Mouse (Mus musculus): ENCODE results near the gene Ptpre. TPM values are rescaled to one million over a fixed set of nuclear protein-coding genes. Genes with fewer than 3 reads are reported as not detected.

Ptpre gene
- total RNA-seq, 2 experiments from 2014 or later = 1.6 TPM

DNA sequence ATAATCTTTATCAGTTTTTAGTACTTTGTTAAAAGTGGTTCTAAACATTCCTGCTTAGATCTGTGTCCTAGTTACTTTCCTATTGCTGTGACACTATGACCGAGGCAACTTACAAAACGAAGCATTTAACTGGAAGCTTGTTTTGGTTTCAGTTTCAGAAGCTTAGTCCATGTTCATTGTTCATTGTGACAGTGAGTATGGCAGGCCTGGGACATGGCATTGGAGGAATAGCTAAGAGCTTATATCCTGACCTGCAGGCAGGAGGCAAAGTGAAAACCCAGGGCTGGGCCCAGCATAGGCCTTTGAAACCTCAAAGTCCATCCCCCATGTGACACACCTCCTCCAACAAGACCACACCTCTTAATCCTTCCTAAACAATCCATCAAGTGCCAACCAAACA lies 8.2 kb upstream of the Ptpre start:
- intact Hi-C loops (cut with DNase I) = no loop called here
- no peak for DNase-seq

DNA sequence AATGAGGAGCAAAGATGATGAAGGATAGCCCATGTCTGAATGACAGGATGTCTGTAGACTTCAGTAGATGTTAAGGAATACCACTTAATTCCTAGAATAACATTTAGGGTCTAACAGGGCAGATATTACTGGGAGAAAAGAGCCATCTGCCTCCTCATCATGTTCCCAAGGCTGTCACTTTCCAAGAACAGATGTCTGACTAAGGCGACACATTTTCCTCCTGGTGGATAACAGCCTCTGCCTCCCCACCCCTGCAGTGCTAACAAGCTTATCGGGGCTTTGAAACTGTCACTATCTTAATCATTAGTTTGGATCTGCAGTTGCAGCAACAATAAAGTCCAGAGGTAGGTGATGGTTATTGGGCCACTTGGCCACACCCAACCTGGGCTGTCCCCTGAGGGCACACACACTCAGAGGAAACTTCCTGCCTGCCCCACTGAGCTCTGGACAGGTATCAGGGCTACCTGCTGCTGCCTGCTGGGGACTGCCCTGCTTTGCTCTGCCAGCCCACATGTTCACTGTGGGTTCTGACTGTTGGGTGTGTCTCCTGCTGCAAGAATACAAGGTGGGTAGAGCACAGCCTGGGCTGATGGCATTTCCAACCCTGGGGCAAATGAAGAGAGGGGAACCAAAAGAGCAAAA lies 2.6 kb upstream of the Ptpre start:
- intact Hi-C loops (cut with DNase I) = loop anchor here (10.0 kb wide), 1 partner anchor 190 kb away; no protein-coding TSS in a partner anchor
- DNase-seq = no peak

DNA sequence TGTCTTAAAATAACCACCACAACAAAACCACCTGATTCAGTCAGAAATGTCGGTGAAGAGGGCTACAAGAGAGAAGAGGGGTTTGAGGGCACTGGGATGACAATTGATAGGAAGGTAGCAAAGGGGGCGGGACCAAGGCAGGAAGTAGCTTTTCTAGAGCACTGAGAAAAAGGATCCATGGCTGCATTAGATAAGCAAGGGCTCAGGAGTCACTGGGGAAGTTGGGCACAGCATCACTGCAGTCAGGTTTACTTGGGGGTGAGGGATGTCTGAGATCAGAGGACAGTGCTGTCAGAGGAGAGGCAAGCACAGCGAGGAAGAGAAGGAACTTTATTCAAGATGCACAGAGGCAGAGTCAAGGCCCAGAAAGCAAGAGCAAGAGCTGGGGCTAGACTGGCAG lies 1.4 kb upstream of the Ptpre start:
- intact Hi-C loops (cut with DNase I) = loop anchor here (2.0 to 10.0 kb wide), 3 partner anchors 81 to 189 kb away; no protein-coding TSS in a partner anchor
- no peak for DNase-seq

DNA sequence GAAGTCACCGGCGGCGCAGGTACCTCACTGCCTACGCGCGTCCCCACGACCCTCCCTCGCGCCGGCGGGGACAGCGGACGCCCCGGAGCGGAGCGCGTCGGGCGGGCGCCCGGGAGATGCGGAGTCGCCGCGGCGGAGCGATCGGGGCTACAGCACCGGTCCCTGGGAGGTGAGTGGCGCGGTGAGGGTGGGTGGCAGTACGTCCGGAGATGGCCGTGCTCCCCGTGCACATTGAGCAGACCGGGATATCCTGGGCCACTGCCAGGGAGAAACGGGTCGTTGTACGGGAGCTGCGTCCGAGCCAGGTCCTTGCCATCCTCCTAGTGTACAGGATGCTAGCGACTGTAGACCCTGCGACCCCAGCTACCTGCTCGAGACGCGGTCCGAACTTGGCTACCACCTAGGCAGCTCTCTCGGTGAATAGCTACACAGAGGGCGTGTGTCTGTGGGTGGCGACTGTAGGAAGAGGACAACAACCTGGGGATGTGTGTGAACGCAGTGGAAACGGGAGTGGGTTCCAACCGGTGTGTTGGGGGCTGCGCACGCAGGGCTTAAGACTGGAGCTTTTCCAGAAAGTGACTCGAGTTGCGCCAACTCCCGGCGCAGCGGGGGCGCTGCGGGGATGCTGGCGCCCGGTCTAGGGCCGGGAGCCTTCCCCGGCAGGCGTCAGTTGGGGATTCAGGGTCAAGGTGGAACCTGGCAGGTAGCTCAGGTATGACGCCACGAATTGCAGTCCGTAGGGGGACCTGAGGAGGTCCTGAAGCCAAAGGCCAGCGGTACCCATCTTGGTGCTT lies 864 bp downstream of the Ptpre start:
- intact Hi-C loops (cut with DNase I) = loop anchor here (2.0 to 10.0 kb wide), 3 partner anchors 79 to 187 kb away; no protein-coding TSS in a partner anchor
- peak in 1 of 2 experiments; percentile 9 for DNase-seq

DNA sequence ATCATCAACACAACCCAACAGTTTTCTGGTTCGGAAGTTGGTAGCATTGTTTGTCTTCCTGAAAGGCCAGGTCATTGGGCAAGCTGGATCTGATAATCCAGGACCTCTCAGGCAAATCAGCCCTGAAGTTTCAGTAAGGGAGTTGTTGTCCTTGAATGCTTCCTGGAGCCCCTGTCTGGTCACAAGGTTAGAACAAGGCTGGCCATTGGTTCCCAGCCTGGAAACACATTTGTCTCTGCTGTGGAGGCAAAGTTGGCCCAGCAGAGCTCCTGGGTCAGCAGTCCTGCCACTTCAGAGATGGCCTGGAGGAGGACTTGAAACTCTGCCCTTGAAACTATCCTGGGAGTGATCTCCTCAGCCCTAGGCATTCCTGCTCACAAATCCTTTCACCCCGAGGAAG lies 2.1 kb downstream of the Ptpre start:
- DNase-seq = no peak
- intact Hi-C loops (cut with DNase I) = loop anchor here (10.0 kb wide), 1 partner anchor 185 kb away; no protein-coding TSS in a partner anchor

DNA sequence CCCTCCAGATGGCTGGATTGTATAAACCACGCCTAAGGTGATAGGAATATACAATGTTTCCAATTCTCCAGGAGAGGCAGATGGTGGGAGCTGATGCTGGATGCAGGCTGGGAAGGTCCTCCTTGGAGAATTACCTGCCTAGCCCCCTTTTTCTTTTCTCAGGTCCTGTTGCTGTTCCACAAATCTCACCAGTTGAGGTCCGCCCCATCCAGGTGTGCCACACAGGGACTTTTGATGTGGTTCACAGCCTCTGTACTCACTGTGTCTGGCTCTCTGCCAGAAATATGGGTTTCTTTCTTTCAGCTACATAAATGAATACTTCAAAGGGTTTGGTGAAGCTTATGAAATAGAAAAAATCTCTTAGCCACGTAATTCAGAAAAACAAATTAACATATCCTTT lies 5.0 kb downstream of the Ptpre start:
- intact Hi-C loops (cut with DNase I) = no loop called here
- DNase-seq = no peak

DNA sequence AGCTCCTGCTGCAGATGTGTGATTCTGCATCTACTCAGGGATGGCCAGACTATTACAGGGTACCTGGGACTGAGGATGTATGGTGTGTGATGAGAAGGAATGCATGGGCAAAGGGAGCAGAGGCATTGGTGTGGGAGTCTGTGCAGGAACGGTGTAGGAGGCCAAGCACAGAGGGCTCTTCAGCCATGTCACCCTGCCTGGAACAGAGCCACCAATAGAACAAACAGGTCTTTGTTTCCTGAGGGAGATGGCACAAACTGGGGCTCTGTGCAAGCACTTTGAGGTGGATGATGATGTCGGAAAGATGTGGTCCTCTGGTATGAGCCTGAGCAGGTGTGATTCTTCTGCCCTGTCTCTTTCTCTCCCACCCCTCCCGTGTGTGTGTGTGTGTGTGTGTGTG lies 5.8 kb downstream of the Ptpre start:
- DNase-seq = no peak
- intact Hi-C loops (cut with DNase I) = no loop called here

DNA sequence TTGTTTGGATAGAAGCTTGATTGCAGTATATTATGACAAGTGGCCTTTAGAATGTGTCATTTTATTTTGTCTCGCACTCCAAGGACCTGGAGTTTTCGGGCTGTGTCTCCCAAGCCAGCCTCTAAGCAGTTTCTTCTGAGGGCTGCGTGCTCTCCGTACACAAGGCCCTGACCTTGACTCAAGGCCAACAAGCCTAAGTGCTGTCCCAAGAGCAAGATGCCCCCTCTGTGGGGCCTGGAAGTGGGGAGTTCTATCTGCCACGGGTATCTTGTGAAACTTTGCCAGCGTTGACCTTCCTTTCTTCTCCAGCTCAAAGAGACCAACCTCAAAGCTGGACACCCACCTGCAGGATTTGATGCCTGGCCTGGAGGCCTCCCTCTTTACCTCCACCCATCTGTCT lies 7.0 kb downstream of the Ptpre start:
- intact Hi-C loops (cut with DNase I) = no loop called here
- DNase-seq = no peak

DNA sequence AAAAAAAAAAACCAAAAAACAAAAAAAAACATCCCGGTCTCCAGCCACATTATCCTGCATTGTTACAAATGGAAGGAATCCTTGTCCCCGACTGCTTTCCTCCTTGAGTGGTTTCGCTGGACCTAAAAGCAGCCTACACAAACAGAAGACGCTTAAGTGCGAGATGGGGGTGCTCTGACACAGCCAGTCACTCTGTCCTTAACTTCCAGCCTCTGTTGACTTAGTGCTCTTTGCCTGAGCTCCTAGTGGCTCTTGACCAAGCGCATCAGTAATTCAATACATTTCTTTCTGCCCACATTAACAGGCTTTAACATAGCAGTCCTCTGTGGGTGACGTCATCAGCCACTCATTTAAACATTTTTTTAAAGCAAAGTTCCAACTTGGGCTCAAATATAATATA lies 8.7 kb downstream of the Ptpre start:
- DNase-seq = no peak
- intact Hi-C loops (cut with DNase I) = no loop called here

DNA sequence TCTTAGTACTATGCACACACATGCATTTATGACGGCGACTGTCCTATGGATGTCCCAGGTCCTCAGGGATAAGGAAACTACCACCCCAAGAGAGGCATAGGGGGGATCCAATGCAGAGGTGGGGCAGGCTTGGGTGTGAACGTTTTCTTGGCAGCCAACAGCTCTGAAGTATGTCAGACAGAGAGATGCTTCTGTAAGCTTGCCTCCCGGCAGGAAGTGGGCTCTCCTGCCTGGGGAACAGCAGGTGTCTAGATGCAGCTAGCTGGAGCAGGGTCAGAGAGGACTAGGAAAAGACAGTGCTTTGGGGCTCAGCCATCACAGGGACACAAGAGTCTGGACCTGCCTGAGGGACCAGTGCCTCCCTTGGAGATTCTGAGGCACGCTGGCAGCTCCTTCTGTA lies 9.2 kb downstream of the Ptpre start:
- no peak for DNase-seq
- intact Hi-C loops (cut with DNase I) = no loop called here

DNA sequence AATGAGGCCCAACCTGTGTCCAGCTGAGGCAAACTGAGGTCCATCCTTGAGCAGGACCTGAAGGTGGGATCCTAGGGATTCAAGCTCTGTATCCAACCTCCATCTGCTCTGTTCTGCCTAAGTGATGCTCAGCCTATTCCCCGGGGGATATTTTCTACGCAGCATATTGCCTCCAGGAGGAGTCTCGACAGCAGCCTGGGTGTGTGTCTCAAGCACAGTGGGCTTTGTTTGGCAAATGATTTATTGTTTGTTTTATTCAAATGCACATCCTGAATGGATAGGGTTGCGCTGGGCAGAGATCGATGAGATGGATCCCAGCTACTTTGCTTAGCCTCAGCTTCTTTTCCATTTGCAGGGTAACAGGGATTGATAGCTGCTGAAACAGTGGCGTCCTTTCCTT lies 11.2 kb downstream of the Ptpre start:
- no peak for DNase-seq
- intact Hi-C loops (cut with DNase I) = no loop called here

DNA sequence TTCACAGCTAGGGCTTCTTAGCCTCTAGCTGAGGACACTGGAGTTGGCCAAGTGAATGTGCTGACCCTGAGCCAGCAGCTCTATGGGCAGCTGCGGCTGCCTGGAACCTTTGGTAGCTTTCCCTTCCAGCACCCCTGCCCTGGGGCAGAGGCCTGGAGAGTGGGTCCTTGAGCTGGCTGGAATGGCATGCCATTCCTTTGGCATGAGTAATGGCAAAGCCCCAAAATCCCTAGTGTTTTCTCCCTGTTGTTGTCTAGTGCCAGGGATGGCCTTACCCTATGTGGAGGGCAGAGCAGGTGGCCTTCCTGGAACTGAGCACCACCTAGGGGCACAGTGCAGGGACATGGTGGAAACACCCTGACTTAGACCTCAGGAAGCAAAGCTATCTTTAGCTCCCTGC lies 14.3 kb downstream of the Ptpre start:
- DNase-seq = peak; percentile 18 to 25
- intact Hi-C loops (cut with DNase I) = no loop called here

DNA sequence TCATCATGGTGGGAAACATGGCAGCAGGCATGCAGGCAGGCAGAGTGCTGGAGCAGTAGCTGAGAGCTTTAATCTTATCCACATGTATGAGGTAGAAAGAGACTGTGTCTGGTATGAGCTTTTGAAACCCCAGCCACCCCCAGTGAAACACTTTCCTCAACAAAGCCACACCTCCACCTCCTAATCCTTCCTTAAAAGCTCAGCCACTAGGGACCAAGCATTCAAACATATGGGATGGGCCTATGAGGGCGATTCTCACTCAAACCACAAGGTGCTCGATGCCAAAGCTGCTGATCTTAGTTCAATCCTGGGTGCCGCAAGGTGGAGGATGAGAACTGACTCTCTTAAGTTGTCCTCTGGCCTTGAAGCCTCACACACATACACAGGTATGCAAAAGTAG lies 16.3 kb downstream of the Ptpre start:
- DNase-seq = no peak
- intact Hi-C loops (cut with DNase I) = no loop called here

DNA sequence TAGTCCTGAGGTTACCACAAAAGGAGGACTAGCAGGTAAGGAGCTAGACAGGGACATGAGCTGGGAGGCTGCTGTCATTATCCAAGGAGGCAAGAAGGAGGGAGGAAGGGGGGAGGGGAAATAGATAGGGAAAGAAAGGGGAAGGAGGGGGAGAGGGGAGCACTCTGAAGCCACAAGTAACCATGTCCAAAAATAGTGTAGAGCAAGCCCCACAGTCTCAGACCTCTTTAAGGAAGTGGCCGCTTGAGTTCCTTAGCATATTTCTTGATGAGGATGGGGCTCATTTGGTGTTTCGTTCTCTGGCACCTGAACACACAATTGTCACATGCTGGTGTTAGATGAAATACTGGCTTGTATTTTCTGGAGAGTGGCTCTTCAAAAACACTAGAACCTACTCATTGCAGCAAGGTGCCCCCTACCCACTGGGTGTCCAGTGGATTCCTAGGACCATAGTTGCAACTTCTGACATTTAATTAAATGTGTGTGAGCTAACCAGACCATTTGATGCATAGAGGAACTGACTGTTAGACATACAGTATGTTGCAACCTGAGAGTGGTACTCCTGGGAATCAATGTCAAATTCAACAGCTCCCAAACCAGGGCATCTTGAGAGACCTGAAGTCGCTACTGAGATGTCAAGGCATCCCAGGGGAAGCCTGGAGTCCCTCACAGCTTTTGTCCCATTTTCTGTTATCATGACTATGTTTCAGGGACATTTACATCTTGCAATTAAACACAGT lies 19.6 kb downstream of the Ptpre start:
- intact Hi-C loops (cut with DNase I) = no loop called here
- DNase-seq = no peak

DNA sequence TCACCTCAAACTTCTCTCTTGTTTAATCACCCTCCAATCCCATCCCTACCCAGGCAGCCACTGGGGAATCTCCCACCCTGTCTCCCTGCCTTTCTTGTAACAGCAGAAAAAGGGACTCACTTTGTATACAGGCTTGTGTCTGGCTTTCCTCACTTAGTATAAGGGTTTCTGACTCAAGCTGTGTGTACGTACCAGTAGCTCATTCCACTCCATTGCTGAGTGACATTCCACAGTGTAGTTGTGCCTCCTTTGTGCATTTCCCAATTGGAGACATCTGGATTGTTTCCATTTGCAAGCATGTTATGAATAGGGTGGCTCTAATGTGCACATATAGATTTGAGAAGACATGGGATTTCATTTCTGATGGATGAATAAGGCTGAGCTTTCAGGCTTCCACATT lies 23.0 kb downstream of the Ptpre start:
- DNase-seq = no peak
- intact Hi-C loops (cut with DNase I) = no loop called here

DNA sequence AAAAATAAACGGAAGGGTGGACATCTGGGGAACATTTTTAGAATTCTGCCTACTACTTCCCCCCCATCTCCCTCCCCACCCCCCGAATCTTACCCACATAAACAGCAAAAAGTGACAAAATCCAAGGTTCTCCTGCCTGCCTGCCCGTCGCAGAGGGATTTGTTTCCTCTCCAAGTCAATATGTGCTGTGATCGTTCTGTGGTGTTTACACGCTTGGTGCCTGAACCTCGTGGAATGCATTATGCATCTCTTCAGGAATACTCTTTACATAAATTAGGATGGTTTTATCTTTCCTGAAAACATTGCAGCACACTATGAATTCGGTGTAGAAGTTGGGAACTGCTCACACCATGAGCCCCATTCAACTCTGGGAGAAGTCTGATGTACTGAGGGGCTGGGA lies 26.7 kb downstream of the Ptpre start:
- DNase-seq = no peak
- intact Hi-C loops (cut with DNase I) = no loop called here

DNA sequence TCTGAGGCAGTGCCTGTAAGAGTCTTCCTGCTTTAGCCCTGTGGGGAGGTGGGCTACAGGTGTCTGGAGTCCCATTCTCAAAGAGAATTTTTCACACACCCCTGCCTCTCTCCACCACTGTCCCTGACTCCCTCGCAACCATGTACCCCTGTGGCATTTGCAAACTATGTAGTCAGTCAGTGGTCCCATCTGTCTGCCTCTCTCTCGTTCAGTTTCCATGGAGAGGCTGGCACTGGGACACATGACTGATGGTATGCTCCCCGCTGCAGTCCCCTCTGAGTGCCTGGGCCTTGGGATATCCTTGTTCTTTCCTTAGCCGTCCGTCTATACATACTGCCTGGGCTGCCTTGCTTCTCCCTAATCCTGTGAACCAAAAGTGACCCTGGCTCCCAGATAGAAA lies 28.7 kb downstream of the Ptpre start:
- intact Hi-C loops (cut with DNase I) = no loop called here

DNA sequence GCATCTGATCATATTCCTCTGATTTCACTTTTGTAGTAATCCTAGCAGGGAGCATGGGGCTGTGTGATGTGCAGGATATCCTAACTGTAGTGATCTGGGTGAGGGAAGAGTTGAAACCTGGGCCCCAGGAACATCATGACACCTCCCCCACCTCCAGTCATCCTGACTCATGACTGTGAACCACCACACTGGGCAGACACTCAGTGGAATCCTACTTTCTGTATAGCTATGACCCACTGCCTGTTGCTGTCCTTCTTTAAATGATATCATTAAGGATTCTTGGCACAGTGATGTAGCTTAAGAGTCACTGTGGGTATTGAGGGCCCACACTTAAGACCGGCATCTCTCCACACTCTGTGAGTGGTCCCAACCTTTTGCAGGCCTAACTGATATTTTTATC lies 30.3 kb downstream of the Ptpre start:
- intact Hi-C loops (cut with DNase I) = no loop called here
- no peak for DNase-seq

More for the DNA sequence above, 28.7 kb downstream of the Ptpre start:
- no peak for DNase-seq

DNA sequence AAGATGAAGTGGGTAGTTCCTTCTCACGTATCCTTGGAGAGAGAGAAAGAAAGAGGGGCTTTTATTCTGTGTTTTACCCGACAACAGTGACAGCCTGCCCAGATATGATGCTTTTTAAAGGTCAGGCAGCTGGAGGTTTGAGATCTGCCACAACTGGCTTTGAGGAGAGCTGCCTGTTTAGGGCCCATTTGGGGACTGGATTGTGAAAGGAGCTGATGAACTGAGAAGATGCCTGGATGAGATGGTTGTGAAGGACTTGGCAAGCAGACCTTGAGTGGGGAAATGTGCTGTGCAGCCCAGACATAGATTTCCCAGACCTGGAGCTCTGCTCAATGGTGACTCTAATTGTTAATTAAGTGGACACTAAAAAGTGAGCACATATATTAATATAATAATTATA lies 31.3 kb downstream of the Ptpre start:
- intact Hi-C loops (cut with DNase I) = no loop called here
- no peak for DNase-seq

DNA sequence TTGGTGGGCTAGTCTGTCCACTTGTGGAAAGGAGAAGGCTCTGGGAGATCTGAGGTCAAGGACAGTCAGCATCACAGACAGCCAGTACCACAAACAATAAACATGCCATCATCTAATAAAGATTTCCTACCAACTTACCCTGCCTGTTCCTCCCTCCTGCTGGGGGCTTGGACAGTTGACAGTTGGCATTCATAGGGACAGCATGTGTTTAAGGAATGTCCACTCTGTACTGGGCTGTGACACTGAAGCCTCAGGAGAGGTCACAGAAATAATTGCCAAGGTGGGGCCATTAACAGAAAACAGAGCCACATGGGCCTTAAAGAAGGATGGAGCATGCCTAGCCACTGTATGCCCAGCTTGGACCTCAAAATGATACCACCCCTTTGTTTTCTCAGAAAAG lies 34.1 kb downstream of the Ptpre start:
- DNase-seq = no peak
- intact Hi-C loops (cut with DNase I) = no loop called here

DNA sequence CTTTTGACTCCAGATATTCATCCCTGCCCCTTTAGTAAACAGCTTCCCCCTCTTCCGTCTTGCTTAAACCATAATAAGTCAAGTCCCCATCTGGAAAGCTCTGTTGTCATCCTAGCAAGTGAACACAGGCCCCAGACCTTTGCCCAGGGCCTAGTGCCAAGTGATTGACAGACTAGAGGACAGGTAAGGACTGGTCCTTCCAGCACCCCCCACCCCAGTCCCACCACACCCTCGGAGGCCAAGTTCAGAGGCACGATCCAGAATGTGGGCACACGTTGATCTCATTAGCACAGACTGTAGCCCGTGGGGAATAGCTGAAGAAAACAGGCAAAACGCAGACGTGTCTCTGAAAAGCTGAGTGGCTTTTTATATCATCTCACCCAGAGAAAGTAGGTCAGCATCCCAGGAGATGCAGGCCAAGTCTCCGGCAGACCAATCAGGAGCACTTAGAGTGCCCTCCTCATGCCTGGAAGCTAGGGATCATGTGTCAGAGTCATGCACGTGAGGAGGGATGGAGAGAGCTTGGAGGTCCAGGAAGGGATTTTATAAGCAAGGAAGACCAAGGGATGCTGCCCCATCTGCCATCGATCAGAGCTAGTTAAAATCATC lies 34.8 kb downstream of the Ptpre start:
- DNase-seq = peak in 1 of 2 experiments; percentile 43
- intact Hi-C loops (cut with DNase I) = no loop called here
